In the genomic region with DNA sequence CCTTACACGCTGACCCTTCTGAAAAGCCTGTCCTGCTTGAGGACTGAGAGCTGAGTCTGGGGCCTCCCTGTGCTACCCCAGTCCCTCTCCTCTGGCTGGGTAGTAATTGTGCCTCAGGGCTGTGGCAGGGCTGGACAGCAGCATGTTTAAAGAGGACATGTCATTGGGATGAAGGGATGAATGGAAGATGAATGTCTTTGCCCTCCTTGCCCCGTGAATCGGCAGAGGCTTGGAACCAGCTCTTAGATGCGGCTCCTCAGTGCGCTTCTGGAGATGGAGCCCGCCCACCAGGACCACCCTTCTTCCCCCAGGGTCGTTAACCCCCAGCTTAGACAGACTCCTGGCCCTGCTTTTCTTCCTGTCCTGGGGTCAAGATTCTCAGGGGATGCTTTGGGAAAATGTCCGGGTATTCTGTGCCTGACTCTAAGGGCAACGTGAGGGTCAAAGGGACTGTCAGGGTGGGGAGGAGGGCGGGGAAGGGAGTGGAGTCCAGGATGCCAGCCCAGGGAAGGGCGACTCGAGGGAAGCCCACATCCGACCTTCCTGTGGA, we compare ENCODE assay signal across 13 mouse cellular contexts. TPM values are rescaled to one million over a fixed set of nuclear protein-coding genes. Genes with fewer than 3 reads are reported as not detected.
DNase-seq lines count a peak whose midpoint lies in the region; ATAC-seq lines count a peak whose summit lies in the region.
"Had no signal": no experiment of that assay in that cellular context is flagged by ENCODE, and none has a peak within 500 bp of the region (broad histone marks: within the 10 kb centered on the region; RNA-seq: fewer than 3 reads in every experiment).

No protein-coding gene starts in this region.

- H3K4me1 ChIP-seq in intestine, embryonic 14.5 days (replicated peaks; ENCODE audit: control insufficient read depth, insufficient read depth, low read length): 0 out of 2 replicates have a peak, but pooled peaks cover 3% of the 10 kb centered on the region
- H3K4me1 ChIP-seq in intestine, embryonic 15.5 days (replicated peaks): peaks cover 12% of the 10 kb centered on the region; the same call in 1 of the 2 replicates
- H3K4me1 ChIP-seq in hindbrain, embryonic 16.5 days (ENCODE audit: control insufficient read depth, insufficient read depth, low read depth, low read length): no peaks in the 10 kb centered on the region
- H3K4me1 ChIP-seq in neural tube, embryonic 15.5 days: 0 out of 2 replicates have a peak, but pooled peaks cover 4% of the 10 kb centered on the region
- H3K4me1 ChIP-seq in kidney, embryonic 14.5 days (ENCODE audit: control insufficient read depth, insufficient read depth, low read length): 0 out of 2 replicates have a peak, but pooled peaks cover 5% of the 10 kb centered on the region
- H3K4me1 ChIP-seq: forebrain, embryonic 15.5 days had no signal

- H3K27me3 ChIP-seq in intestine, embryonic 14.5 days (replicated peaks; ENCODE audit: control insufficient read depth, insufficient read depth, low read length): no peaks in the 10 kb centered on the region
- no peaks in the 10 kb centered on the region for H3K27me3 ChIP-seq in intestine, embryonic 15.5 days (replicated peaks)
- no peaks in the 10 kb centered on the region for H3K27me3 ChIP-seq in hindbrain, embryonic 16.5 days (replicated peaks; ENCODE audit: control insufficient read depth, insufficient read depth, low read length)
- no peaks in the 10 kb centered on the region for H3K27me3 ChIP-seq in neural tube, embryonic 15.5 days (replicated peaks)
- H3K27me3 ChIP-seq in kidney, embryonic 14.5 days (ENCODE audit: control insufficient read depth, insufficient read depth, low read length): no peaks in the 10 kb centered on the region
- H3K27me3 ChIP-seq: forebrain, embryonic 15.5 days had no signal

- H3K4me3 ChIP-seq in intestine, embryonic 14.5 days (ENCODE audit: low read depth, low read length): no peak overlapping the region
- H3K4me3 ChIP-seq in intestine, embryonic 15.5 days (replicated peaks): no peak overlapping the region
- no peak overlapping the region for H3K4me3 ChIP-seq in hindbrain, embryonic 16.5 days (ENCODE audit: low read length)
- no peak overlapping the region for H3K4me3 ChIP-seq in neural tube, embryonic 15.5 days (replicated peaks)
- no peak overlapping the region for H3K4me3 ChIP-seq in kidney, embryonic 14.5 days (ENCODE audit: low read length)
- H3K4me3 ChIP-seq: forebrain, embryonic 15.5 days had no signal

- H3K4me2 ChIP-seq in intestine, embryonic 14.5 days (ENCODE audit: low read length): no peak overlapping the region
- H3K4me2 ChIP-seq in intestine, embryonic 15.5 days (replicated peaks): no peak overlapping the region
- no peak overlapping the region for H3K4me2 ChIP-seq in hindbrain, embryonic 16.5 days (ENCODE audit: low read length)
- no peak overlapping the region for H3K4me2 ChIP-seq in neural tube, embryonic 15.5 days
- no peak overlapping the region for H3K4me2 ChIP-seq in kidney, embryonic 14.5 days (replicated peaks; ENCODE audit: low read depth, low read length)
- H3K4me2 ChIP-seq: forebrain, embryonic 15.5 days had no signal

- WGBS in intestine, embryonic 14.5 days: 29% methylated on average over 13 of the region's 13 CpGs
- WGBS in intestine, embryonic 15.5 days: 33% methylated on average over 13 of the region's 13 CpGs
- 18% methylated on average over 13 of the region's 13 CpGs for WGBS in hindbrain, embryonic 16.5 days
- WGBS in neural tube, embryonic 15.5 days: 16% methylated on average over 13 of the region's 13 CpGs
- WGBS in kidney, embryonic 14.5 days: 17% methylated on average over 13 of the region's 13 CpGs

- H3K27ac ChIP-seq in intestine, embryonic 14.5 days (ENCODE audit: low read depth): no peak overlapping the region
- no peak overlapping the region; the same call in 1 of the 2 replicates for H3K27ac ChIP-seq in intestine, embryonic 15.5 days
- H3K27ac ChIP-seq in hindbrain, embryonic 16.5 days (ENCODE audit: low read depth, low read length): no peak overlapping the region
- no peak overlapping the region for H3K27ac ChIP-seq in neural tube, embryonic 15.5 days (replicated peaks)
- no peak overlapping the region for H3K27ac ChIP-seq in kidney, embryonic 14.5 days (ENCODE audit: low read depth, low read length)
- H3K27ac ChIP-seq: forebrain, embryonic 15.5 days; liver, embryonic 14.5 days had no signal

- no peak for DNase-seq in intestine, embryonic 14.5 days (ENCODE audit: low spot score)
- peak; percentile 57 for DNase-seq in embryo, embryonic 11 days
- no peak for DNase-seq in frontal cortex, postnatal 25 days (ENCODE audit: low spot score in 2 of 2)
- DNase-seq: heart, adult 11 months; kidney, adult 9 months; lung, postnatal 4 days; right cerebral cortex, adult 18-20 months had no signal

- no peaks in the 10 kb centered on the region for H3K36me3 ChIP-seq in intestine, embryonic 14.5 days (ENCODE audit: control insufficient read depth, insufficient read depth, low read length)
- no peaks in the 10 kb centered on the region; the same call in 1 of the 2 replicates for H3K36me3 ChIP-seq in intestine, embryonic 15.5 days
- H3K36me3 ChIP-seq in hindbrain, embryonic 16.5 days (ENCODE audit: control insufficient read depth, insufficient read depth, low read length): peaks cover 3% of the 10 kb centered on the region
- H3K36me3 ChIP-seq in neural tube, embryonic 15.5 days: peaks cover 50% of the 10 kb centered on the region
- H3K36me3 ChIP-seq in kidney, embryonic 14.5 days (ENCODE audit: control insufficient read depth, insufficient read depth, low read length): no peaks in the 10 kb centered on the region
- H3K36me3 ChIP-seq: forebrain, embryonic 15.5 days had no signal

- ATAC-seq in intestine, embryonic 14.5 days (replicated peaks; ENCODE audit: low FRiP score, low TSS enrichment, low read depth): no peak
- no peak for ATAC-seq in intestine, embryonic 15.5 days
- 0 out of 2 replicates have a peak, but pooled peaks have one; percentile 4 for ATAC-seq in hindbrain, embryonic 16.5 days
- ATAC-seq in neural tube, embryonic 15.5 days (ENCODE audit: low FRiP score): no peak
- no peak for ATAC-seq in kidney, embryonic 14.5 days (ENCODE audit: low FRiP score, low TSS enrichment)
- ATAC-seq: forebrain, embryonic 15.5 days had no signal

- 0 out of 2 replicates have a peak overlapping the region, but pooled peaks have one; percentile 10 for H3K9ac ChIP-seq in intestine, embryonic 14.5 days (ENCODE audit: low read length)
- H3K9ac ChIP-seq in intestine, embryonic 15.5 days: no peak overlapping the region
- H3K9ac ChIP-seq in hindbrain, embryonic 16.5 days (ENCODE audit: low read depth, low read length): no peak overlapping the region
- H3K9ac ChIP-seq in neural tube, embryonic 15.5 days (replicated peaks): 0 out of 2 replicates have a peak overlapping the region, but pooled peaks have one; percentile 26
- H3K9ac ChIP-seq in kidney, embryonic 14.5 days (ENCODE audit: low read depth, low read length): no peak overlapping the region
- H3K9ac ChIP-seq: forebrain, embryonic 15.5 days; liver, embryonic 14.5 days had no signal

- H3K9me3 ChIP-seq in intestine, embryonic 14.5 days (ENCODE audit: control insufficient read depth, low read length): no peaks in the 10 kb centered on the region
- no peaks in the 10 kb centered on the region for H3K9me3 ChIP-seq in intestine, embryonic 15.5 days
- no peaks in the 10 kb centered on the region for H3K9me3 ChIP-seq in hindbrain, embryonic 16.5 days (ENCODE audit: control insufficient read depth, low read length)
- H3K9me3 ChIP-seq in neural tube, embryonic 15.5 days (replicated peaks): no peaks in the 10 kb centered on the region
- H3K9me3 ChIP-seq in kidney, embryonic 14.5 days (ENCODE audit: control insufficient read depth, low read length): no peaks in the 10 kb centered on the region
- H3K9me3 ChIP-seq: forebrain, embryonic 15.5 days had no signal

RNA-seq across cellular contexts. Expression of a gene that starts 23.1 kb away (rescaled TPM):
- 48.4 and 53.1 TPM in 2 replicates for polyA plus RNA-seq in intestine, embryonic 14.5 days (2014; fragmentation: Nextera tagmentation; extraction: Ambion mirVana)
- polyA plus RNA-seq in intestine, embryonic 15.5 days (2015; fragmentation: Nextera tagmentation; extraction: Ambion mirVana): 38.9 and 39.8 TPM in 2 replicates
- polyA plus RNA-seq in hindbrain, embryonic 16.5 days (2015; fragmentation: Nextera tagmentation; extraction: Ambion mirVana): 41.1 and 57.5 TPM in 2 replicates
- polyA plus RNA-seq in neural tube, embryonic 15.5 days (2015; fragmentation: Nextera tagmentation; extraction: Ambion mirVana): 43.8 and 44.8 TPM in 2 replicates
- 36.2 and 50.3 TPM in 2 replicates for polyA plus RNA-seq in kidney, embryonic 14.5 days (2014; fragmentation: Nextera tagmentation; extraction: Ambion mirVana)

RNA-seq across cellular contexts. Expression of a gene that starts 24.2 kb away (rescaled TPM):
- 22.7 TPM in 2 replicates for polyA plus RNA-seq in intestine, embryonic 14.5 days (2014; fragmentation: Nextera tagmentation; extraction: Ambion mirVana)
- 12.2 and 16.4 TPM in 2 replicates for polyA plus RNA-seq in intestine, embryonic 15.5 days (2015; fragmentation: Nextera tagmentation; extraction: Ambion mirVana)
- 71.2 and 79.0 TPM in 2 replicates for polyA plus RNA-seq in hindbrain, embryonic 16.5 days (2015; fragmentation: Nextera tagmentation; extraction: Ambion mirVana)
- 72.4 and 86.9 TPM in 2 replicates for polyA plus RNA-seq in neural tube, embryonic 15.5 days (2015; fragmentation: Nextera tagmentation; extraction: Ambion mirVana)
- polyA plus RNA-seq in kidney, embryonic 14.5 days (2014; fragmentation: Nextera tagmentation; extraction: Ambion mirVana): 8.4 and 11.5 TPM in 2 replicates

RNA-seq across cellular contexts. Expression of a gene that starts 41.1 kb away (rescaled TPM):
- polyA plus RNA-seq in intestine, embryonic 14.5 days (2014; fragmentation: Nextera tagmentation; extraction: Ambion mirVana): 162 and 198 TPM in 2 replicates
- polyA plus RNA-seq in intestine, embryonic 15.5 days (2015; fragmentation: Nextera tagmentation; extraction: Ambion mirVana): 387 and 409 TPM in 2 replicates
- polyA plus RNA-seq in hindbrain, embryonic 16.5 days (2015; fragmentation: Nextera tagmentation; extraction: Ambion mirVana): 378 and 447 TPM in 2 replicates
- 421 and 448 TPM in 2 replicates for polyA plus RNA-seq in neural tube, embryonic 15.5 days (2015; fragmentation: Nextera tagmentation; extraction: Ambion mirVana)
- 142 and 529 TPM in 2 replicates for polyA plus RNA-seq in kidney, embryonic 14.5 days (2014; fragmentation: Nextera tagmentation; extraction: Ambion mirVana)

RNA-seq across cellular contexts. Expression of a gene that starts 41.8 kb away (rescaled TPM):
- 20.1 and 20.2 TPM in 2 replicates for polyA plus RNA-seq in intestine, embryonic 14.5 days (2014; fragmentation: Nextera tagmentation; extraction: Ambion mirVana)
- 19.7 and 20.5 TPM in 2 replicates for polyA plus RNA-seq in intestine, embryonic 15.5 days (2015; fragmentation: Nextera tagmentation; extraction: Ambion mirVana)
- 25.5 and 30.1 TPM in 2 replicates for polyA plus RNA-seq in hindbrain, embryonic 16.5 days (2015; fragmentation: Nextera tagmentation; extraction: Ambion mirVana)
- 27.5 and 31.3 TPM in 2 replicates for polyA plus RNA-seq in neural tube, embryonic 15.5 days (2015; fragmentation: Nextera tagmentation; extraction: Ambion mirVana)
- 12.4 and 21.3 TPM in 2 replicates for polyA plus RNA-seq in kidney, embryonic 14.5 days (2014; fragmentation: Nextera tagmentation; extraction: Ambion mirVana)

RNA-seq across cellular contexts. Expression of a gene that starts 52.8 kb away (rescaled TPM):
- polyA plus RNA-seq in intestine, embryonic 14.5 days (2014; fragmentation: Nextera tagmentation; extraction: Ambion mirVana): 35.7 and 36.8 TPM in 2 replicates
- 38.6 and 42.5 TPM in 2 replicates for polyA plus RNA-seq in intestine, embryonic 15.5 days (2015; fragmentation: Nextera tagmentation; extraction: Ambion mirVana)
- polyA plus RNA-seq in hindbrain, embryonic 16.5 days (2015; fragmentation: Nextera tagmentation; extraction: Ambion mirVana): 161 and 196 TPM in 2 replicates
- 163 and 195 TPM in 2 replicates for polyA plus RNA-seq in neural tube, embryonic 15.5 days (2015; fragmentation: Nextera tagmentation; extraction: Ambion mirVana)
- 50.1 and 52.0 TPM in 2 replicates for polyA plus RNA-seq in kidney, embryonic 14.5 days (2014; fragmentation: Nextera tagmentation; extraction: Ambion mirVana)

Comparison
In these comparisons a context has a peak if more than half of its experiments do, and no peak if none do; other contexts are left out.
1. H3K9ac ChIP-seq: peak in intestine, embryonic 14.5 days (single experiment) and neural tube, embryonic 15.5 days (single experiment); none in intestine, embryonic 15.5 days (single experiment), hindbrain, embryonic 16.5 days (single experiment) and kidney, embryonic 14.5 days (single experiment).